Mouse (Mus musculus) C2C12 (cell line): ENCODE measurements around the gene Soga1. TPM values are rescaled to one million over a fixed set of nuclear protein-coding genes. Genes with fewer than 3 reads are reported as not detected.
A peak's percentile ranks its signal among the peaks of the same experiment; 100 is the strongest.

Experiments
- H3K27me3 ChIP-seq: one replicate; pipeline ENCODE4 v1.6.1; 2011; ENCODE audit not compliant: control insufficient read depth, insufficient read depth, insufficient read length
- H3K36me3 ChIP-seq: one replicate; pipeline ENCODE4 v1.6.1; 2011; ENCODE audit not compliant: control insufficient read depth, insufficient read depth
- H3K4me3 ChIP-seq: one replicate; pipeline ENCODE4 v1.5.1; 2011; ENCODE audit warnings: mild to moderate bottlenecking, control low read depth; ENCODE audit not compliant: poor library complexity, insufficient read depth, severe bottlenecking
- H3K79me2 ChIP-seq: one replicate; pipeline ENCODE4 v1.6.1; 2011; ENCODE audit not compliant: control insufficient read depth, insufficient read depth
- H3K79me3 ChIP-seq: one replicate; pipeline ENCODE4 v1.6.1; 2011; ENCODE audit warnings: low read depth, control low read depth
- H3ac ChIP-seq: one replicate; pipeline ENCODE3; 2011; ENCODE audit warnings: low read depth; ENCODE audit not compliant: control insufficient read depth, insufficient read length
- CEBPB ChIP-seq: IDR thresholded peaks from one replicate; pipeline ENCODE4 v1.6.1; 2011; ENCODE audit warnings: low read depth, mild to moderate bottlenecking, control low read depth, moderate library complexity
- CTCF ChIP-seq: IDR thresholded peaks from one replicate; pipeline ENCODE4 v1.5.1; 2011; ENCODE audit not compliant: control insufficient read depth, insufficient read depth, insufficient read length
- FOSL1 ChIP-seq: IDR thresholded peaks from one replicate; pipeline ENCODE4 v1.8.0; 2011; ENCODE audit warnings: mild to moderate bottlenecking, low read length; ENCODE audit not compliant: poor library complexity, insufficient read depth, severe bottlenecking
- MAX ChIP-seq: IDR thresholded peaks from one replicate; pipeline ENCODE4 v1.6.1; 2011; ENCODE audit warnings: mild to moderate bottlenecking, control low read depth
- MYOD1 ChIP-seq: IDR thresholded peaks from one replicate; pipeline ENCODE4 v1.6.1; 2011; ENCODE audit warnings: low read depth; ENCODE audit not compliant: control insufficient read depth, insufficient read length
- MYOG ChIP-seq: IDR thresholded peaks from one replicate; pipeline ENCODE4 v1.6.1; 2011; ENCODE audit not compliant: control insufficient read depth, insufficient read length; ENCODE audit errors: extremely low read depth
- USF1 ChIP-seq: IDR thresholded peaks from one replicate; pipeline ENCODE4 v1.6.1; 2011; ENCODE audit warnings: low read depth, mild to moderate bottlenecking, control low read depth, moderate library complexity
- polyA plus RNA-seq: library from polyadenylated mRNA; unstranded; fragments of >200 nt; fragmentation: generic; extraction: Trizol; gene quantifications from one replicate; pipeline ENCODE4 v1.2.1, GENCODE M21; 2012; ENCODE audit warnings: missing spikeins

Gene Soga1
- polyA plus RNA-seq, 1 experiment, result 13.9 TPM

- no peaks in the 10 kb centered on the region for H3K27me3 ChIP-seq
- H3K4me3 ChIP-seq, result no peak overlapping the region
- H3K79me2 ChIP-seq, result no peaks in the 10 kb centered on the region
- H3K36me3 ChIP-seq, result peaks cover 72% of the 10 kb centered on the region
- no peak overlapping the region for H3ac ChIP-seq
- no peaks in the 10 kb centered on the region for H3K79me3 ChIP-seq
- TF ChIP-seq MYOD1 (no peak), MYOG (no peak), MAX (no peak), FOSL1 (no peak), CEBPB (no peak), USF1 (no peak), CTCF (no peak)
Observed at GRCm38 (mm10) chr2:156998263-156998662, 80.8 kb downstream of the Soga1 start.

DNA sequence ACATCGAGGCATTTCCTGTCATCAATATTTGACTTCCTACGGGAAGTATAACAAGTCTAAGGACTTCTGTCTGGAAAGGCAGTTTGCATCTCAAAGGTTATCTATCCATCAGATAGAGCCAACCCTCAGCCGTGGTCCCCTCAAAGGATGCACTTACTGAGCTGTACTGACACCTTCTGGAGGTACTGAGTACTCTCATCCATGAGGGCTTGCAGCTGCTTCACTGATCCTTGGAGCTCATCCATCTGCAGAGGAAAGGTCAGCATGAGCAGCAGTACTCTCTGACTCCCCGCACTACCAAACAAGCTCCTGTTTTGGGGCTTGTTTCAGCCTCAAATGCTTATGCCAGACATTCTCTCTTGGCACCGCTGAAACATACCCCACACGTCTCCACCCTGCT lies 82.5 kb downstream of the Soga1 start:
- no peaks in the 10 kb centered on the region for H3K27me3 ChIP-seq
- H3K79me3 ChIP-seq, result no peaks in the 10 kb centered on the region
- no peak overlapping the region for H3ac ChIP-seq
- no peaks in the 10 kb centered on the region for H3K79me2 ChIP-seq
- H3K4me3 ChIP-seq, result no peak overlapping the region
- H3K36me3 ChIP-seq, result peaks cover 63% of the 10 kb centered on the region
- TF ChIP-seq MYOG (no peak), CTCF (peak; percentile 53), USF1 (no peak)

DNA sequence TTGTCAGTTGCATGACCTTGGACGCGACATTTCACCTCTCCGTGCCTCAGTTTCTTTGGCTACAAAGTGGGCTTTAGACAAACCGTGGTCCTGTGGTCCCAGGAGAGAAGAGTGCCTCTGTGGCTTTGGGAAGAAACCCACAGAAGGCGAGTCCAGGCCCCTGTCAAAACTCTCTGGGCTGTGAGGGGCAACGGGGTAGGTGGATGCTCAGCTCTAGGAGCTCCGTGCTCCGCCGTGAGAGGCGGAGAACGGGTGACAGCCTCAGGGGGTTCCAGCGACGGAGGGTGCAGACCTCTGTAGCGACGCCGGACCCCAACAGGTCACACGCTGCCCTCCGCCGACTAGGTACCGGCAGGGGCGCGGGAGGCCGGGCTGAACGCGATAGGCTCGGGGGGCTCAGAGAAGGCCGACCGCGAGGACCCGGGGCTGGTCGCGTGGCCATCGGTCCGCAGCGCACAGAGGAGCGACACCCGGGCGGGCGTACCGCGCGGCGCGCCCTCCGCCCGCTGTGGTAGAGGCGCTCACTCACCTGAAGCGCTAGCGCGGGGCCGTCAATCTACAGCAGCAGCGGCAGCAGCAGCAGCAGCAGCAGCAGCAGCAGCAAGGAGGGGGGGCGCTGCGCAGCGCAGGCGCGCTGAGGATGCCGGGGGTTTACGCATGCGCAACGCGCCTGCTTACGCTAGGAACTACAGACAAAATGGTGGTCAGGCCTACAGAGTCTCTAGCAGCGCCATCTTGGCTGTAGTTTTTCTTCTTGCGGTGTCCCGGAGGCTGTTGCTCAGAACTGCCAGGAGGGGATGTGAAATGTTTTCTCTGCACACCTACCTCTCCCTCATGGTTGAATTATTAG lies 87.4 kb downstream of the Soga1 start, which contains the start of gene Ndrg3:
Gene Ndrg3 (minus strand): TSS at position 587 of the 850 bp plus-strand sequence.
- Histone ChIP-seq H3K79me3 (no peaks in the 10 kb centered on the region), H3K4me3 (peak within 1 kb of the TSS; percentile 84), H3K79me2 (peaks cover 21% of the 10 kb centered on the region), H3ac (peak within 1 kb of the TSS; percentile 96), H3K36me3 (peaks cover 22% of the 10 kb centered on the region), H3K27me3 (no peaks in the 10 kb centered on the region)
- peak; percentile 79 for TF ChIP-seq CTCF
- TF ChIP-seq FOSL1, result no peak
- no peak for TF ChIP-seq USF1
- no peak for TF ChIP-seq MYOD1

DNA sequence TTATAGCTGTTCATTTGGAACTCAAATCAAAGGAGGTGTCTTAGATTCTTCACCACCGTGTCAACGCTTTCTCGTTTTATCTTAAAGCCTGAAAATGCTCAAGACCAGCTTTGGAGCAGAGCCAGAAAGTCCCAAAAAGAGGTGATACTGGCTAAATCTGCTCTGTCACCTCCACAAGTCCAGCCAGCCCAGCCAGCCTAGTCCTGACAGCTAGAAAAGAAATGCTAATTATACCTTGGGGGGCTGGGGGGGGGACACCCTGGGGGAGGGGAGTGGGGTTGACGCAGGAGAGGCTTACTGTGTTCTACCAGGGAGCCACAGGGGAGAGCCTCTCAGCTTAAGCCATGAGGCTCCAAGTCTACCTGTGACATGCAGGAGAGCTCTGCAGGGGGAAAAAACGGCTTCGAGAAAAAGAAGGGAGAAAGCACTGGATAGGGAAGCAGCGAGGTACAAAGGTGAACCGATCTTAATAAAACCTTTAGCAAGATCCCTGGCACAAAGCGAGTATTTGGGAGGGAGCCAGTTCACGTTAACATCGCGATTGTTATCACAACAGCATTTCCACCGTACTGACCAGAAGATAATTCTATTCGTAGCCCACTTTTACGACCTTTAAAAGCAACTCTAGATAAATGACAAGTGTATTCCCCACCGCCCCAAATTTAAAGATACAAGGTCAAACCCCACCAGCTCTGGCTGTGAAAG lies 88.2 kb downstream of the Soga1 start:
- H3K79me2 ChIP-seq, result peaks cover 21% of the 10 kb centered on the region
- no peak for TF ChIP-seq CEBPB
- TF ChIP-seq CTCF, result no peak
- no peak for TF ChIP-seq MAX
- TF ChIP-seq USF1, result no peak
- no peak for TF ChIP-seq MYOG
- TF ChIP-seq MYOD1, result no peak
- no peak for TF ChIP-seq FOSL1
- no peaks in the 10 kb centered on the region for H3K79me3 ChIP-seq
- H3K36me3 ChIP-seq, result peaks cover 14% of the 10 kb centered on the region
- H3K4me3 ChIP-seq, result peak overlapping the region; percentile 84
- no peaks in the 10 kb centered on the region for H3K27me3 ChIP-seq
- peak overlapping the region; percentile 96 for H3ac ChIP-seq

DNA sequence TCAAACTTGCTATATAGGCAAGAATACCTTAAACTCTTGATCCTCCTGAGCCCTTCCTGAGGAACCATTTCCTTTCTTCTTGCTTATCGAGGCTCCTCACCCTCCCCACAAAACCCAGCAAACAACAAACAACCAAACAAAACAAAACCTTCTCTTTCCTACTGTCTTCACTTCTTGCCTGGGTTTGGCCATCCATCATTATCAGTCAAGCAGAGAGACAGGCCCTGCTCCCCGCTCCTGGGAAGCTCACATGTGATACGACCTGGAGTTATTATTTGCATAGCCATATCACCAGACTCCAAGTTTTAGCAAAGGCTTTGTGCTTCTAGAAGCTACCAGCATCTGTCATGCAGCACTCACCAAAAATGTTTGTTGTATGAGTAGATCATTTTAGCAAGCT lies 91.7 kb downstream of the Soga1 start:
- Histone ChIP-seq H3K79me3 (no peaks in the 10 kb centered on the region), H3K4me3 (no peak overlapping the region), H3ac (no peak overlapping the region), H3K27me3 (no peaks in the 10 kb centered on the region), H3K79me2 (peaks cover 31% of the 10 kb centered on the region), H3K36me3 (no peaks in the 10 kb centered on the region)
- TF ChIP-seq MYOD1 (no peak), FOSL1 (no peak), MYOG (no peak), CTCF (no peak), CEBPB (no peak)

DNA sequence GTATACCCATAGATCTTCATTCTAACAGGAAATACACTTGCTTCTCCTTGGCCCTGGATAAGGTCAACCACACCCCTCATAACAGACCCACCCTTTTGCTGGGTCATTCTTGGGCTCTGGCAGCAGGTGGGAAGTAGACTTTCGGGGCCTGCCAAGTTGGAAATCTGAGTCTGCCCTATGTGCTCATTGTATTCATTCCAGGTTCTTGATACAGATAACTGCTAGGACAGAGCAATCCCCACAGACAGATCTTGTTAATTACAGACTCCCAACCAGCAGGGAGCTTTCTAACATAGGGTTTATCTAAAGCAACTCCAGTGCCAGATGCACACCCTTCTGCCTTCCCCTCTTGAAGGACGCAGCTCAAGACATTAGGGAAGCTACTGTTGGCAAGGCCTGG lies 96.2 kb downstream of the Soga1 start:
- no peak overlapping the region for H3K4me3 ChIP-seq
- H3K27me3 ChIP-seq, result no peaks in the 10 kb centered on the region
- H3ac ChIP-seq, result no peak overlapping the region
- H3K36me3 ChIP-seq, result no peaks in the 10 kb centered on the region
- TF ChIP-seq MYOG (no peak), FOSL1 (no peak), MYOD1 (no peak), CTCF (no peak), USF1 (no peak), MAX (no peak), CEBPB (no peak)
- peaks cover 10% of the 10 kb centered on the region for H3K79me2 ChIP-seq
- H3K79me3 ChIP-seq, result no peaks in the 10 kb centered on the region
